In genomic region chr15:14628523-14628922, GRCm38 (mm10) we compare ENCODE assay signal across 9 mouse cellular contexts.
DNase-seq lines count a peak whose midpoint lies in the region; ATAC-seq and TF ChIP-seq lines count a peak whose summit lies in the region.
"Had no signal": no experiment of that assay in that cellular context is flagged by ENCODE, and none has a peak within 500 bp of the region (broad histone marks: within the 10 kb centered on the region; RNA-seq: fewer than 3 reads in every experiment).

No protein-coding gene starts in this region.

- H3K4me2 ChIP-seq in liver, postnatal 0 days (ENCODE audit: low read depth, low read length) = no peak overlapping the region
- no peak overlapping the region for H3K4me2 ChIP-seq in liver, embryonic 11.5 days
- H3K4me2 ChIP-seq: limb, embryonic 13.5 days had no signal

- WGBS in liver, postnatal 0 days (ENCODE audit: insufficient replicate concordance) = 49% methylated on average over 1 of the region's 1 CpGs
- WGBS in liver, embryonic 11.5 days = 55% methylated on average over 1 of the region's 1 CpGs

- no peak for ATAC-seq in liver, postnatal 0 days
- no peak for ATAC-seq in liver, embryonic 11.5 days (replicated peaks; ENCODE audit: low FRiP score)

- H3K9ac ChIP-seq in liver, postnatal 0 days (replicated peaks) = no peak overlapping the region
- H3K9ac ChIP-seq in liver, embryonic 11.5 days (ENCODE audit: low read depth, low read length) = no peak overlapping the region
- H3K9ac ChIP-seq: limb, embryonic 13.5 days had no signal

- no peak overlapping the region for H3K4me3 ChIP-seq in liver, postnatal 0 days (ENCODE audit: low read depth, low read length)
- no peak overlapping the region for H3K4me3 ChIP-seq in liver, embryonic 11.5 days (ENCODE audit: low read depth, low read length)
- H3K4me3 ChIP-seq: limb, embryonic 13.5 days had no signal

- H3K27ac ChIP-seq in liver, postnatal 0 days (ENCODE audit: low read depth) = no peak overlapping the region
- no peak overlapping the region for H3K27ac ChIP-seq in liver, embryonic 11.5 days (ENCODE audit: low read depth, low read length)
- H3K27ac ChIP-seq: limb, embryonic 13.5 days had no signal

- no peak for TF ChIP-seq EP300 in liver, postnatal 0 days (IDR thresholded peaks at IDR 0.05; ENCODE audit: low read depth)

- no peaks in the 10 kb centered on the region for H3K36me3 ChIP-seq in liver, postnatal 0 days (replicated peaks; ENCODE audit: insufficient read depth, low read length)
- H3K36me3 ChIP-seq in liver, embryonic 11.5 days (ENCODE audit: control insufficient read depth, insufficient read depth, low read length) = no peaks in the 10 kb centered on the region
- H3K36me3 ChIP-seq: limb, embryonic 13.5 days had no signal

- DNase-seq in adrenal gland, postnatal 10 days = peak; percentile 17
- DNase-seq in adrenal gland, adult 18-20 months (ENCODE audit: low spot score in 2 of 2) = no peak
- DNase-seq in liver, postnatal 0 days = no peak
- DNase-seq in liver, embryonic 11.5 days (ENCODE audit: low spot score) = no peak
- peak; percentile 5 for DNase-seq in embryo, embryonic 11.5 days (ENCODE audit: low read depth, low spot score)
- peak; percentile 85 for DNase-seq in retina, embryonic 14.5 days (ENCODE audit: low spot score)
- no peak for DNase-seq in thymus, postnatal 0 days (ENCODE audit: low spot score)
- DNase-seq in natural killer cell, adult 2 months (ENCODE audit: low spot score in 2 of 2) = no peak

- H3K9me3 ChIP-seq in liver, postnatal 0 days (ENCODE audit: low read length) = no peaks in the 10 kb centered on the region
- no peaks in the 10 kb centered on the region for H3K9me3 ChIP-seq in liver, embryonic 11.5 days (ENCODE audit: control insufficient read depth, low read length)
- H3K9me3 ChIP-seq: limb, embryonic 13.5 days had no signal

- TF ChIP-seq CTCF in liver, postnatal 0 days (IDR thresholded peaks at IDR 0.05; ENCODE audit: low read depth) = peak; percentile 43

- no peaks in the 10 kb centered on the region for H3K27me3 ChIP-seq in liver, postnatal 0 days (ENCODE audit: insufficient read depth, low read length)
- no peaks in the 10 kb centered on the region for H3K27me3 ChIP-seq in liver, embryonic 11.5 days (replicated peaks; ENCODE audit: control insufficient read depth, insufficient read depth, low read length)
- H3K27me3 ChIP-seq: limb, embryonic 13.5 days had no signal

- H3K4me1 ChIP-seq in liver, postnatal 0 days (ENCODE audit: insufficient read depth) = no peaks in the 10 kb centered on the region
- no peaks in the 10 kb centered on the region for H3K4me1 ChIP-seq in liver, embryonic 11.5 days (replicated peaks; ENCODE audit: control insufficient read depth, insufficient read depth, low read length)
- H3K4me1 ChIP-seq: limb, embryonic 13.5 days had no signal

Comparison
In these comparisons a context has a peak if more than half of its experiments do, and no peak if none do; other contexts are left out.
1. DNase-seq: peak in adrenal gland, postnatal 10 days (single experiment), embryo, embryonic 11.5 days (single experiment) and retina, embryonic 14.5 days (single experiment); none in adrenal gland, adult 18-20 months (0 of 2), liver, postnatal 0 days (single experiment), liver, embryonic 11.5 days (single experiment), thymus, postnatal 0 days (single experiment) and natural killer cell, adult 2 months (0 of 2).